Mouse (Mus musculus) forebrain, embryonic 13.5 days (tissue): Measurements from ENCODE around the gene Them7. TPM values are rescaled to one million over a fixed set of nuclear protein-coding genes. Genes with fewer than 3 reads are reported as not detected.
A peak's percentile ranks its signal among the peaks of the same experiment; 100 is the strongest.

Experiments used
- ATAC-seq: fragments of 200-750 bp; cut with Nextera tagmentation; 2 replicates; pipeline ENCODE4 v1.8.0; 2017
- H3K27ac ChIP-seq: fragments of 300-500 bp; sonication (generic); 2 replicates; pipeline ENCODE4 v1.5.1; 2015; ENCODE audit warnings: inconsistent platforms, mild to moderate bottlenecking, moderate library complexity
- H3K27me3 ChIP-seq: fragments of 300-500 bp; sonication (generic); 2 replicates; pipeline ENCODE4 v1.6.1; 2015; ENCODE audit warnings: mild to moderate bottlenecking, inconsistent platforms
- H3K36me3 ChIP-seq: fragments of 300-500 bp; sonication (generic); 2 replicates; pipeline ENCODE4 v1.6.1; 2015; ENCODE audit warnings: mild to moderate bottlenecking, inconsistent platforms; ENCODE audit not compliant: poor library complexity, severe bottlenecking
- H3K4me1 ChIP-seq: fragments of 300-500 bp; sonication (generic); 2 replicates; pipeline ENCODE4 v1.6.1; 2015; ENCODE audit warnings: inconsistent platforms
- H3K4me2 ChIP-seq: fragments of 300-500 bp; sonication (generic); 2 replicates; pipeline ENCODE4 v1.6.1; 2015; ENCODE audit warnings: inconsistent platforms, mild to moderate bottlenecking, moderate library complexity
- H3K4me3 ChIP-seq: fragments of 300-500 bp; sonication (generic); 2 replicates; pipeline ENCODE4 v1.5.1; 2015; ENCODE audit warnings: mild to moderate bottlenecking, inconsistent platforms
- H3K9ac ChIP-seq: fragments of 300-500 bp; sonication (generic); 2 replicates; pipeline ENCODE4 v1.6.1; 2015; ENCODE audit warnings: mild to moderate bottlenecking, inconsistent platforms
- H3K9me3 ChIP-seq: fragments of 300-500 bp; sonication (generic); replicated peaks from 2 replicates; pipeline ENCODE4 v1.6.1; 2016; ENCODE audit warnings: inconsistent platforms
- WGBS: fragments of 180-500 bp; shearing (Covaris S2); methylation state at CpG from one replicate; pipeline ENCODE4 v1.1.7; 2015; 5-methylcytosine and 5-hydroxymethylcytosine counted together
- polyA plus RNA-seq: library from polyadenylated mRNA; unstranded; fragments of >200 nt; fragmentation: Nextera tagmentation; extraction: Ambion mirVana; gene quantifications from 2 replicates; pipeline ENCODE4 v1.2.1, GENCODE M21; 2015

The Them7 gene
- not detected in 2 replicates for polyA plus RNA-seq

GRCm38 (mm10) chr2:105224134-105224986 lies at the start of gene Them7:
Them7 (plus strand) TSS chr2:105224320.
- Histone ChIP-seq H3K4me1 (peaks cover 10% of the 10 kb centered on the region), H3K27me3 (peaks cover 33% of the 10 kb centered on the region), H3K27ac (no peak within 1 kb of the TSS), H3K9me3 (no peaks in the 10 kb centered on the region), H3K4me2 (peak within 1 kb of the TSS; percentile 62), H3K36me3 (no peaks in the 10 kb centered on the region), H3K9ac (peak within 1 kb of the TSS; percentile 40; the same call in 1 of the 2 replicates), H3K4me3 (peak within 1 kb of the TSS; percentile 35)
- 4% methylated on average over 38 of the region's 38 CpGs for WGBS
- no peak for ATAC-seq

DNA sequence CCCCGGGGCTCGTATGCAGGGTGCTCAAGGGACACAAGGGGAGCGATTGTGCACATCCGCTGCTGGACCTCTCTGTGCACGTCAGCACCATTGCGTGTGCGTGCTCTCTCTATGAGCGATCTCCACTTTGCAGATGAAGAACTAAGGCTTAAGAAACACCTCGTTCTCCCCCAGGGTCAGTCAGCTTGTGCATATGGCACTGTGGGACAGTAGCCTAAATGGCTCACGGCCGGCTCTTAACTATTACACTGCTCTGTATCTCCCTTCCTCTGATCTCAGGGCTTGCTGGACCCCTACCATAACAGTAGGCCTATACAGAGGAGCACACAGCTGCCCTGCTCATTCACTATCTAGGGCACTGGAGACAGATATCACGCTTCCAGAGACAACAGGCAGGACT lies 45.2 kb upstream of the Them7 start:
- WGBS: 93% methylated on average over 12 of the region's 12 CpGs
- no peaks in the 10 kb centered on the region for H3K9me3 ChIP-seq

DNA sequence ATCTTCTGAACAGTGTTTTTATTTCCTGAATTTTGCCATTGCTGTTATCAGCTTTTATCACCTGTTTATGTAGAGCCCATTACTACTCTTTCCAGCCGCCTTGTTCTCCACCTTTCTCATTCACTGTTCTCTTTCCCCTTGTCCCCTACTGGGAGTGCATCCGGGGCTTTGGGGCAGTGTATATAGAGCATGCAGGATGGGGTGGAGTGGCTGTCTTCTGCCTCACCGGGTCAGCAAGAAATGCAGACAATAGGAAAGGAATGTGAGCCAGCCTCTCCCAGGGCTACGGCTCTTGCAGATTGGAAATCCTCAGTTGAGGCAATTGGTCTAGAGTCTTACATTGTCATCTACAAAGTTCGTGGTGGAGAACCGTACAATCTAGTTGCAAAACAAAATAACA lies 41.6 kb upstream of the Them7 start:
- no peak overlapping the region for H3K9ac ChIP-seq
- H3K9me3 ChIP-seq: no peaks in the 10 kb centered on the region
- H3K36me3 ChIP-seq: no peaks in the 10 kb centered on the region
- no peaks in the 10 kb centered on the region for H3K4me1 ChIP-seq
- no peaks in the 10 kb centered on the region for H3K27me3 ChIP-seq
- 24% methylated on average over 6 of the region's 6 CpGs for WGBS
- no peak overlapping the region for H3K4me2 ChIP-seq
- H3K27ac ChIP-seq: no peak overlapping the region
- no peak for ATAC-seq
- H3K4me3 ChIP-seq: no peak overlapping the region

More for the DNA sequence above, 45.2 kb upstream of the Them7 start:
- Histone ChIP-seq H3K36me3 (no peaks in the 10 kb centered on the region), H3K4me2 (no peak overlapping the region), H3K4me1 (no peaks in the 10 kb centered on the region), H3K4me3 (no peak overlapping the region), H3K27me3 (no peaks in the 10 kb centered on the region), H3K9ac (no peak overlapping the region), H3K27ac (no peak overlapping the region)
- ATAC-seq: no peak

- no peak for ATAC-seq
- H3K4me2 ChIP-seq: no peak overlapping the region
- H3K9ac ChIP-seq: no peak overlapping the region
- no peaks in the 10 kb centered on the region for H3K4me1 ChIP-seq
- H3K9me3 ChIP-seq: no peaks in the 10 kb centered on the region
- WGBS: 92% methylated on average over 3 of the region's 3 CpGs
- H3K36me3 ChIP-seq: no peaks in the 10 kb centered on the region
- no peak overlapping the region for H3K4me3 ChIP-seq
- H3K27ac ChIP-seq: no peak overlapping the region
- H3K27me3 ChIP-seq: no peaks in the 10 kb centered on the region
Measured at GRCm38 (mm10) chr2:105185140-105185539, 39.0 kb upstream of the Them7 start.

GRCm38 (mm10) chr2:105185768-105186529 lies 38.2 kb upstream of the Them7 start:
- Histone ChIP-seq H3K27me3 (no peaks in the 10 kb centered on the region), H3K9ac (no peak overlapping the region), H3K27ac (no peak overlapping the region), H3K4me2 (no peak overlapping the region), H3K9me3 (no peaks in the 10 kb centered on the region), H3K4me1 (no peaks in the 10 kb centered on the region), H3K4me3 (no peak overlapping the region), H3K36me3 (no peaks in the 10 kb centered on the region)
- WGBS: 76% methylated on average over 13 of the region's 13 CpGs
- ATAC-seq: no peak

- no peak overlapping the region for H3K4me3 ChIP-seq
- H3K9ac ChIP-seq: no peak overlapping the region
- no peaks in the 10 kb centered on the region for H3K9me3 ChIP-seq
- H3K4me1 ChIP-seq: no peaks in the 10 kb centered on the region
- no peak overlapping the region for H3K4me2 ChIP-seq
- no peak for ATAC-seq
- H3K36me3 ChIP-seq: no peaks in the 10 kb centered on the region
- H3K27ac ChIP-seq: no peak overlapping the region
- WGBS: 82% methylated on average over 5 of the region's 5 CpGs
- no peaks in the 10 kb centered on the region for H3K27me3 ChIP-seq
Measured at GRCm38 (mm10) chr2:105186591-105186990, 37.5 kb upstream of the Them7 start.

- no peak overlapping the region for H3K4me3 ChIP-seq
- no peak overlapping the region for H3K27ac ChIP-seq
- H3K4me2 ChIP-seq: no peak overlapping the region
- no peaks in the 10 kb centered on the region for H3K4me1 ChIP-seq
- no peak overlapping the region for H3K9ac ChIP-seq
- no peaks in the 10 kb centered on the region for H3K36me3 ChIP-seq
- 81% methylated on average over 10 of the region's 10 CpGs for WGBS
- no peaks in the 10 kb centered on the region for H3K27me3 ChIP-seq
- no peaks in the 10 kb centered on the region for H3K9me3 ChIP-seq
- ATAC-seq: no peak
Measured at GRCm38 (mm10) chr2:105188182-105188581, 35.9 kb upstream of the Them7 start.

DNA sequence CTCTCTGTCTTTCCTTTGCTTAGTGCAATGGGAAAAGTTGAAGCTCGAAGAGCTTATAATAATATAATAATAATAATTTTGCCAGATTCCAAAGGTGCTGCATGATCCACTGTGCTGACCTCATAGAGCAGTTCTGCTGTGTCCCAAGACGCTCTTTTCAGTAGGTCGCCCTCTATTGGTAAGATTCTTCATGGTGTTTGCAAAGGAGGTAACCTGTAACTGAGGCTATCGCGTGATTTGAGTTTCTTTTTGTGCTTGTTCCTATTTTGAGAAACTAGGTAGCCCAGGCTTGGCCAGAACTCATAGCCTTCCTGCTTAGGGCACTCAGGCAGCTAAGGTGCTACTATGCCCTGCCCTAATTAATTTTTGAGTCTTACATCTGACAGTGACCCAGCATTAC lies 34.8 kb upstream of the Them7 start:
- no peaks in the 10 kb centered on the region for H3K4me1 ChIP-seq
- H3K27me3 ChIP-seq: no peaks in the 10 kb centered on the region
- H3K9me3 ChIP-seq: no peaks in the 10 kb centered on the region
- H3K9ac ChIP-seq: no peak overlapping the region
- H3K4me2 ChIP-seq: no peak overlapping the region
- WGBS: 29% methylated on average over 5 of the region's 5 CpGs
- H3K27ac ChIP-seq: no peak overlapping the region
- ATAC-seq: no peak
- no peaks in the 10 kb centered on the region for H3K36me3 ChIP-seq
- H3K4me3 ChIP-seq: no peak overlapping the region

DNA sequence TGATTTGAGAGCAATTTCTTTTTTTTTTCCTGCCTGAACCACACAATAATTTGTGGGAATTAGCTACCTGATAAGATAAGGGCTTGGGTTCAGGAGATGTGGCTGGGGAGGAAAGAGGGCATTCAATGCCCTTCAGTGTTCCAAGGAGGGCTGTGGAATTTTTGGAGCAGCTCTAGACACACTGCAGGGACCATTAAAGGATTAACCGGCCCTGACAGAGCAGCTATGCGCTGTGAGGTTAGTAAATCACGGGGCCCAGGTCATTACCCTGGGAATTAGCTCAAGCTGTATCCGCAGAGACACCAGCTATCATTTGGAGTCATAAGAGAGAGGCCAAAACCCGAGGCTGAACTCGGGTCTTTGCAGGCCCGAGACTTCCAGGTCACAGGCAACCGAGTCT lies 24.0 kb upstream of the Them7 start:
- no peak for ATAC-seq
- WGBS: 31% methylated on average over 8 of the region's 8 CpGs
- Histone ChIP-seq H3K36me3 (no peaks in the 10 kb centered on the region), H3K9me3 (no peaks in the 10 kb centered on the region), H3K4me1 (no peaks in the 10 kb centered on the region), H3K27me3 (no peaks in the 10 kb centered on the region), H3K9ac (no peak overlapping the region), H3K4me2 (no peak overlapping the region), H3K27ac (no peak overlapping the region), H3K4me3 (no peak overlapping the region)

DNA sequence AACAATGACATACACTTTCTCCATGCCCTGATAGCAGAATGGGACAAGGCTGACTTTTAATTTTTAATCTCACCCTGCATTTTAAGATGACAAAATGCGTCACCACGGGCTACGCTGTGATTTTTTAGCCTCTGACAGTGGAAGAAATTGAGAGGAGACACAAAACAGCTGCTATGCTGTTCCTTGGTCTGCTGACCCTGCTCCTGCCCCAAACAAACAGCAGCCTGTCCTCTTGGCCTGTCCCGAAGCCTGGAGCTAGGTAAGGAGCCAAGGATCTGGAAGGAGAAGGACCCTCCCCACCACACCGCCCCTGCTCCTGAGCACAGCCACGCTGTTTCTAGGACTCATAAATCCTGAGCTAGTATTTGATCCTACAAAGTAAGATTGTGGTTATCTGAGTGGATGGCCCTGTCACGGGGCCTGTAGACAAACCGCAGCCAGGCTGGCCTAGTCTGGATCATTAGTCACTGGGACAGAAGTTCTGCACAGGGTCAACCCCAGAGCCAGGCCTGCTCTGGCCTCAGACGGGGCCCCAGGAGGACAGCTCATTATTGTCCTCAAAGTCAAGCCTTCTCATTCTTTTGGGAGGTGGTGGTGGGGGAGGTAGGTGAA lies 17.5 kb upstream of the Them7 start:
- Histone ChIP-seq H3K36me3 (no peaks in the 10 kb centered on the region), H3K27me3 (no peaks in the 10 kb centered on the region), H3K9ac (no peak overlapping the region), H3K9me3 (no peaks in the 10 kb centered on the region), H3K4me2 (no peak overlapping the region), H3K4me3 (no peak overlapping the region), H3K27ac (no peak overlapping the region), H3K4me1 (no peaks in the 10 kb centered on the region)
- no peak for ATAC-seq
- WGBS: 88% methylated on average over 9 of the region's 9 CpGs

- Histone ChIP-seq H3K27me3 (no peaks in the 10 kb centered on the region), H3K4me3 (no peak overlapping the region), H3K36me3 (no peaks in the 10 kb centered on the region), H3K4me2 (no peak overlapping the region), H3K9me3 (no peaks in the 10 kb centered on the region), H3K9ac (no peak overlapping the region), H3K27ac (no peak overlapping the region), H3K4me1 (no peaks in the 10 kb centered on the region)
- WGBS: 76% methylated on average over 7 of the region's 7 CpGs
- ATAC-seq: no peak
Measured at GRCm38 (mm10) chr2:105212839-105213238, 11.3 kb upstream of the Them7 start.

DNA sequence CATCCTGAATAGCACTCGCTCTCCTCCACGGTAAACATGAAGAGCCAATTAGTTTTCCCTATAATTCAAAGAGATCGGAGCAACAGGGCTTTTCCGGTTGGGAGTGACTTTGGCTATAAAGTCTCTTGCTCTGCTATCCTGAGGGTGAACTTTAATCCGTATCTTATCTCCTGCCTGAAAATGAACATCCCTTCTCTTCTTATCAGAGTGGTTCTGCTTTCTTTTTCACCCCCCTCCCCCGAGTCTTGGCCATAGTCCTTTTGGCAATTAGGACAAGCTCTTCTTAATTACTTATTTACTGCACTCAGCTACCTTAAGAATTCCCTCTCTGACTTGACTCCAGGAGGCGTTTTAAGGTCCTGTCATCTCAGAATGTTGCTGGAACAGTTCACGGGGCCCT lies 8.2 kb upstream of the Them7 start:
- Histone ChIP-seq H3K36me3 (no peaks in the 10 kb centered on the region), H3K9me3 (no peaks in the 10 kb centered on the region), H3K4me3 (no peak overlapping the region), H3K4me1 (no peaks in the 10 kb centered on the region), H3K27ac (no peak overlapping the region), H3K9ac (no peak overlapping the region), H3K27me3 (no peaks in the 10 kb centered on the region), H3K4me2 (no peak overlapping the region)
- no peak for ATAC-seq
- 38% methylated on average over 8 of the region's 8 CpGs for WGBS
